Mouse (Mus musculus) c-Kit-positive CD71-negative TER-119-negative erythroid progenitor cells, embryonic 14.5 days (primary cell): ENCODE data around the gene Tnfsf8.

Experiments
- DNase-seq: peaks from one replicate; pipeline ENCODE4 v3.0.0-alpha.2; 2013; ENCODE audit warnings: low read depth

Gene Tnfsf8

DNA sequence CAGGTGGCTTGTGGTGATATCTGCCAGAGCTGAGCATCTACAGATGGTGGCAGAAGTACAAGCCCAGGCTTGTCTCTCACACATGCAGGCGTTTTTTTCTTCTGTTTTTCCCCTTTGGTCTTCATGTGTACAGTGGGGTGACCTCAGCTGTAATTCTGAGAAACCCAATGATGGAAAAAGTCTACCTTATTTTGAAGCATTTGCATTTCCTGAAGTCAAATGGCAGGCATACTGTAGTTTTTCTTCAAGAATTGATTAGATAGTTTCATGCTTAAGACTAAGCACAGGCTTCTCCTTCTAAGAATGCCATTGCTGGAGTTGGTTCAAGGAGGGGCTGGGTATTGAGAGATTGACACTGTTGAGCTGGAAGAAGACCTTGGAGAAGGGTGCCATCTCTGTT is 18.9 kb downstream of the Tnfsf8 start:
- no peak for DNase-seq

DNA sequence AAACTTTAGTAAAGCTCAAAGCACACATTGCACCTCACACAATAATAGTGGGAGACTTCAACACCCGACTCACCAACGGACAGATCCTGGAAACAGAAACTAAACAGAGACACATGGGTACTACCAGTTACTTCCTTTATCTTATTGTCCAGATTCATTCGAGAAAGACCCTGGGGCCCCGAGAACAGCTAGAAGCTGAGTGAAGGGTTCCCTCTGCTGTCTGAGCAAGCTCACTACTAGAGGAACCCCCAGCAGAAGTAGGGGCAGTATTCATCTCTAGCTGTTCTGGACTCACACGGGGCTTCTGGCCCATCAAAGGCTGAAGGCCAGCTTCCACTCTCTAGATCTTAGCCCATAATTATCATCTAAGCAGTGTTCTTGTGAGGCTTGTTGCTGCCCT is 20.7 kb downstream of the Tnfsf8 start:
- no peak for DNase-seq

- peak; percentile 17 for DNase-seq
Measured at GRCm38 (mm10) chr4:63823136-63823535, 38.0 kb downstream of the Tnfsf8 start.

DNA sequence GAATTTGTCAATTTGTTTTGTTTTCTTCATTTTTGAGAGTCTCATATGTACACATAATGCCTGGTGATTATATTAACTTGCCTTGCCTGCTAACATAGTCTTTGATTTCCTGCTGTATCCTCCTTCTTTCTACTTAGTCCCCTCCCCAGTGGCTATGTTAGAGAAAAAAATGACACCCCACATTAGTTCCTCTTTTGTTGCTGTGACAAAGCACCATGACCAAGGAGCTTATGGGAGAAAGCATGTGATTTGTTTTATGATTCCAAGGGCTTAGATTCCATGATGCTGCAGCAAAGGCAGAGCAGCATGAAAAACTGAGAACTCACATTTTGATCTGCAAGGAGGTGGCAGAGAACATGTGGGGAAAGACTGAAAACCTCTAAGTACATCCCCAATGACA is 43.6 kb downstream of the Tnfsf8 start:
- no peak for DNase-seq

GRCm38 (mm10) chr4:63815668-63816067 is 45.5 kb downstream of the Tnfsf8 start:
- no peak for DNase-seq

DNA sequence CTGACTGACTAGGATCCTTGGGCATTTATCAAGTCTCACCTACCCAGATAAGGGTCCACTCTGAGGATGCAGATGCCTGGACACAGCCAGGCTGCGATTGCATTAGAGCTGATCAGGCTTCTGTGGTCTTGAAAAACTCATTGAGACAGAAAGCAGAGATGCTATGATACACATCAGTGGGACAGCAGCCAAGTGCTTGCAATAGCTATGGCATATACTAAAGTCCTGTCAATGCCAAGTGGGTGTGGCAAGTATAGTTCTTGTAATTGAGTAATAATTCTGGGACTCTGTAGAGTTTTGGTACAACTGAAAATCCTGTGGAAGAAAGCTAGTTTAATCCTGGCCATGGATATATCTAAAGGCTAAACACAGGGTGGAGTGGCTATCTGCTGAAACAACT is 63.1 kb downstream of the Tnfsf8 start:
- no peak for DNase-seq

- no peak for DNase-seq
Measured at GRCm38 (mm10) chr4:63796527-63796926, 64.6 kb downstream of the Tnfsf8 start.

- no peak for DNase-seq
Measured at GRCm38 (mm10) chr4:63792328-63792727, 68.8 kb downstream of the Tnfsf8 start.

DNA sequence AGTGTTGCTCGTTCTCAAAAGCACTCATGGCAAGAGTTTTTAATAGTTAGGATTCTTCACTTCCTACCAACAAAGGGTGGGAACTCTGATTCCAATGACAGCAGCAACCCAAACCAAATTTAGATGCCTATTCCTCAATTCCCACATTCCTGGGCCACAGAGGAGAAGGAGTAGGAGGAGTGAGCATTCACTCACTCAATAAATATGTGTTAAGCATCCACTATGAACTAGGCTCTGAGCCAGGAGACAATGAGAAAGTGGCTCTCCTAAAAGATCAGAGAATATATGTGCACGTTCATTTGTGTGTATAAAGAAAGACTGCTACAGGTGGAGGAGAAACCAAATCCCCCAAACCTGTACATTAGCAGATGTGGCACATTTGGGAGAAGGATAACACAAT is 75.7 kb downstream of the Tnfsf8 start:
- DNase-seq, result no peak

GRCm38 (mm10) chr4:63783826-63784225 is 77.3 kb downstream of the Tnfsf8 start:
- no peak for DNase-seq

DNA sequence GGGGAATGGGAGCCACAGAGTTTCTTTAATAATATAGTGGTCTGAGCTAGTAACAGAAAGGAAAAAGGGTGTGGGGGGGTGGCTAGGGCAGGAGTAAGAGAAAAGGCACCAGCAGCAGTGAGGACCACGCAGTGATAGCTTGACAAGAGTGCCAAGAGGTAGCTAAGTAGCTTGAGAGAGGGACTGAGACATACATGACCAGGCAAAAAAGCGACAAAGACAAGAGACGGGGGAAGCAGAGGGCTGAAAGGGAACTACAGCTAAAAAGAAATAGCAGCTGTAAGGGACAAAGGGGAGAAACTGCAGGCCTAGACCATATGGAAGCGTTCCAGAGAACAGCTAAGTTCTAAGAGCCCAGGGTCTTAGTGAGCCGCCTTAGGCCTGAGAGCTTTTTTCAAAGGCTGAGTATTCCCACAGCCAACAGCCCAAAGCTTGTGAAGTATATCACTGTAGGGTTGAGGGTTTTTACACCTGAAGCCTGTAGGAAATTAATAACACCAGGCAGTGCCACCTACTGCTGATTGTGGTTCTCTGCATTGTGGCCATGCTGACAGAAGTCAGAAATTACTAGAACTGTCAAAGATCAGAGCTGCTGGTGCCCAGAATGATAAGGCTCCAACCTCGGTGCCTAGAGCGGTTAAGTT is 78.1 kb downstream of the Tnfsf8 start:
- DNase-seq, result no peak
